Mouse (Mus musculus) v-Abl transformed pro-B cells (cell line): Measurements from ENCODE around the gene Fnbp1l.

Experiments used
- in situ Hi-C, 2 experiments: fragments of 400-800 bp; cut with MboI; formaldehyde crosslinking; loops; one replicate each; pipeline ENCODE4 v1.15.1; 2025; ENCODE audit not compliant: unreplicated experiment in 2 of 2

Gene Fnbp1l

GRCm38 (mm10) chr3:122538851-122539250 lies 80.7 kb downstream of the Fnbp1l start:
- in situ Hi-C loops: no loop called here

- in situ Hi-C loops: no loop called here
Measured at GRCm38 (mm10) chr3:122535938-122536703, 83.4 kb downstream of the Fnbp1l start.

GRCm38 (mm10) chr3:122528477-122528876 lies 91.0 kb downstream of the Fnbp1l start:
- in situ Hi-C loops: no loop called here

- in situ Hi-C loops: no loop called here
Measured at GRCm38 (mm10) chr3:122521294-122521693, 98.2 kb downstream of the Fnbp1l start.

GRCm38 (mm10) chr3:122520875-122521274 lies 98.6 kb downstream of the Fnbp1l start:
- in situ Hi-C loops: no loop called here

- in situ Hi-C loops: no loop called here
Measured at GRCm38 (mm10) chr3:122520365-122520764, 99.2 kb downstream of the Fnbp1l start.

- in situ Hi-C loops: no loop called here
Measured at GRCm38 (mm10) chr3:122519082-122519481, 100.4 kb downstream of the Fnbp1l start.

- in situ Hi-C loops: no loop called here
Measured at GRCm38 (mm10) chr3:122518231-122518736, 101.2 kb downstream of the Fnbp1l start.

GRCm38 (mm10) chr3:122517726-122518125 lies 101.8 kb downstream of the Fnbp1l start:
- in situ Hi-C loops: no loop called here

- in situ Hi-C loops: no loop called here
Measured at GRCm38 (mm10) chr3:122516327-122516695, 103.2 kb downstream of the Fnbp1l start.

- in situ Hi-C loops: no loop called here
Measured at GRCm38 (mm10) chr3:122515568-122516326, 103.8 kb downstream of the Fnbp1l start.

GRCm38 (mm10) chr3:122512725-122513375 lies 106.7 kb downstream of the Fnbp1l start:
- in situ Hi-C loops: no loop called here

GRCm38 (mm10) chr3:122511721-122512619 lies 107.5 kb downstream of the Fnbp1l start:
- in situ Hi-C loops: no loop called here

- in situ Hi-C loops: no loop called here
Measured at GRCm38 (mm10) chr3:122510932-122511331, 108.6 kb downstream of the Fnbp1l start.

GRCm38 (mm10) chr3:122510240-122510750 lies 109.2 kb downstream of the Fnbp1l start:
- in situ Hi-C loops: no loop called here

GRCm38 (mm10) chr3:122509534-122510239 lies 109.8 kb downstream of the Fnbp1l start:
- in situ Hi-C loops: no loop called here

- in situ Hi-C loops: no loop called here
Measured at GRCm38 (mm10) chr3:122509084-122509483, 110.4 kb downstream of the Fnbp1l start.

- in situ Hi-C loops: no loop called here
Measured at GRCm38 (mm10) chr3:122507826-122508225, 111.7 kb downstream of the Fnbp1l start.

- in situ Hi-C loops: no loop called here
Measured at GRCm38 (mm10) chr3:122506343-122506916, 113.1 kb downstream of the Fnbp1l start.
